Mouse (Mus musculus) bone marrow macrophage, adult 2 months (primary cell): ENCODE results near the gene Gpatch4.
A peak's percentile ranks its signal among the peaks of the same experiment; 100 is the strongest.

Source experiments
- CTCF ChIP-seq: IDR thresholded peaks from 2 replicates; pipeline ENCODE4 v1.5.1; 2012; ENCODE audit warnings: low read depth, mild to moderate bottlenecking, low read length, moderate library complexity
- POLR2A ChIP-seq: IDR thresholded peaks from 2 replicates; pipeline ENCODE4 v1.6.1; 2012; ENCODE audit warnings: mild to moderate bottlenecking, low read depth, low read length, borderline replicate concordance

GRCm38 (mm10) chr3:88042661-88043421 is at the start of gene Gpatch4:
- TF ChIP-seq CTCF, result peak; percentile 6; the same call in 1 of the 2 replicates
- TF ChIP-seq POLR2A, result no peak
